Mouse (Mus musculus) small intestine, adult 2 months (tissue): ENCODE results near the gene Gm11084. TPM values are rescaled to one million over a fixed set of nuclear protein-coding genes. Genes with fewer than 3 reads are reported as not detected.

Experiments
- H3K27ac ChIP-seq: fragments of 200-500 bp; 2 replicates; pipeline ENCODE4 v1.5.1; 2012; ENCODE audit warnings: low read depth, low read length, control low read depth, inconsistent platforms; ENCODE audit not compliant: insufficient read depth
- H3K27me3 ChIP-seq: fragments of 200-500 bp; 2 replicates; pipeline ENCODE4 v1.6.1; 2012; ENCODE audit warnings: mild to moderate bottlenecking, moderate library complexity, low read length, inconsistent platforms; ENCODE audit not compliant: control insufficient read depth, insufficient read depth
- H3K36me3 ChIP-seq: fragments of 200-500 bp; 2 replicates; pipeline ENCODE4 v1.6.1; 2012; ENCODE audit warnings: mild to moderate bottlenecking, low read length, control low read depth, inconsistent platforms; ENCODE audit not compliant: control insufficient read depth, insufficient read depth
- H3K4me1 ChIP-seq: fragments of 200-500 bp; 2 replicates; pipeline ENCODE4 v1.6.1; 2012; ENCODE audit warnings: low read length, inconsistent platforms, mixed read lengths; ENCODE audit not compliant: control insufficient read depth, insufficient read depth, insufficient read length
- H3K4me3 ChIP-seq: fragments of 200-500 bp; 2 replicates; pipeline ENCODE4 v1.5.1; 2012; ENCODE audit warnings: low read depth, mild to moderate bottlenecking, control low read depth, inconsistent platforms, low read length, moderate library complexity
- CTCF ChIP-seq: fragments of 200-500 bp; IDR thresholded peaks from 2 replicates; pipeline ENCODE4 v1.5.1; 2012; ENCODE audit warnings: low read depth, mild to moderate bottlenecking, control low read depth, inconsistent platforms, low read length, moderate library complexity, mixed read lengths; ENCODE audit not compliant: insufficient replicate concordance, insufficient read length; ENCODE audit errors: extremely low read depth
- POLR2A ChIP-seq: fragments of 200-500 bp; IDR thresholded peaks from 2 replicates; pipeline ENCODE4 v1.6.1; 2012; ENCODE audit warnings: low read depth, mild to moderate bottlenecking, control low read depth, inconsistent platforms, low read length, moderate library complexity
- WGBS: fragments of 180-500 bp; shearing (Covaris S2); methylation state at CpG from one replicate; pipeline ENCODE4 v1.1.7; 2018; 5-methylcytosine and 5-hydroxymethylcytosine counted together
- polyA plus RNA-seq: library from polyadenylated mRNA; depleted of rRNA; stranded (reverse); fragments of >200 nt; gene quantifications from 2 replicates; pipeline ENCODE4 v1.2.3, GENCODE M21; 2012; rRNA removed

The Gm11084 gene
- polyA plus RNA-seq: not detected in 2 replicates

DNA sequence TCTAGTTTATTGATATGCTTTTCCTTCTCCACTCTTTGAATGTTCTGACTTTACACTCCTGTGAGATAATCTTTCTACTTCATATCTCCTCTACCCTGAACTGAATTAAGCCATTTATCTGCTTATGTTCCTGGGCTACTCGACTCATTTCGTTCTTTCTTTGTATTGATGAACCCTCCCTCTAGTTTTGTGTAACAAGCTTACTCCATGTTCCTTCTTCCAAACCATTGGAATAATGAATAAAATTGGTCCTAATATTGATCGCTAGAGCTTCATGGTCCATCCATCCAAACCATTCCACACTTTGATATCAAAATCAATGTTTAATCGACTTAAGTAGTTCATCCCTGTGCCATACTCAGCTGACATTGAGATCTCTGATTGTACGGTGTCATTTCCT lies at the start of gene Gm11084:
TSS of gene Gm11084 (minus strand) at position 101 of the 400 bp plus-strand sequence.
- TF ChIP-seq POLR2A (no peak), CTCF (no peak)
- WGBS: 92% methylated on average over 5 of the region's 5 CpGs
- no peaks in the 10 kb centered on the region for H3K27me3 ChIP-seq
- H3K36me3 ChIP-seq: no peaks in the 10 kb centered on the region
- H3K4me3 ChIP-seq: no peak within 1 kb of the TSS
- no peak within 1 kb of the TSS for H3K27ac ChIP-seq
- H3K4me1 ChIP-seq: peaks cover 2% of the 10 kb centered on the region; the same call in 1 of the 2 replicates

DNA sequence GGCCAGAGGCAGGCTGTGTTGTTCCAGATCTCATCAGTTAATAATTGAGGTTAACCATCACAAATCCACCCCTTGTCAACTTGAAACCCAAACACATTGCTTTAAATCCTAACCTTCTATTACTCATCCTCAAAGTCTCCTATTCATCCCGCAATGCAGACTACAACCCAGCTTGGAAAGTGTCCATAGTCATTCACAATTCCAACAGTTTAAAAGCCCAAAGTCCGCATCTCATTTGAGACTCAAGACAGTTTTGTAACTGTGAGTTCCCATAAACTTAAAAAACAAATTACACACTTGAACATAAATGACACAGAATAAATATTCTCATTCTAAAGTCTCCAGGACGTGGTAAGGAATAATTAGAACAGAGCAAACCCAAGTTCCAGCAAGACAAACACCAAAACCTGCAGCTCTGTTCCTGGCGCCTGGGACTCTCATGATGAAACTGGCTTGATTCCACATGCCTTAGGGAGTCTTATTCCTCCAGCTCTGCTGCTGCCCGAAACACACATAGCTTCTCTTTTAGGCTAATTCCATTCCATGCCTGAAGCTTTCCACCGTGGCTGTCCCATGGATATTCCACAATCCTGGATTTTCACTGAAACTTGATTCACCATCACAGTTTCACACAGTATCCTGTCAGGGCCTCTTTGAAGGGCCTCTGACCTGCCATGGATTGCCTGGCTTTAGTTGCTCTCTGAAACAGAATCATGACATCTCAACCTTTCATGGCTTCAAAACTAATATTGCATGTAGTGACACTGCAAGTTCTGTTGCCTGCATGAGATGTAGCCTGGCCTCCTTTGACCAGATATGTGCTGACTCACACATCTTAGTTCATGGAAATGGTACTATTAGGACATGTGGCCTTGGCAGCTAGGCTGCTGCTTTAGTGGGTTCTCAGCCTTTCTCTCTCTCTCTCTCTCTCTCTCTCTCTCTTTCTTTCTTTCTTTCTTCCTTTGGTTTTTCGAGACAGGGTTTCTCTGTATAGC lies 44.8 kb upstream of the Gm11084 start:
- Histone ChIP-seq H3K4me3 (no peak overlapping the region), H3K4me1 (no peaks in the 10 kb centered on the region), H3K27ac (no peak overlapping the region; the same call in 1 of the 2 replicates), H3K27me3 (no peaks in the 10 kb centered on the region), H3K36me3 (no peaks in the 10 kb centered on the region)
- WGBS: 74% methylated on average over 7 of the region's 7 CpGs
- TF ChIP-seq CTCF: no peak
- no peak for TF ChIP-seq POLR2A

DNA sequence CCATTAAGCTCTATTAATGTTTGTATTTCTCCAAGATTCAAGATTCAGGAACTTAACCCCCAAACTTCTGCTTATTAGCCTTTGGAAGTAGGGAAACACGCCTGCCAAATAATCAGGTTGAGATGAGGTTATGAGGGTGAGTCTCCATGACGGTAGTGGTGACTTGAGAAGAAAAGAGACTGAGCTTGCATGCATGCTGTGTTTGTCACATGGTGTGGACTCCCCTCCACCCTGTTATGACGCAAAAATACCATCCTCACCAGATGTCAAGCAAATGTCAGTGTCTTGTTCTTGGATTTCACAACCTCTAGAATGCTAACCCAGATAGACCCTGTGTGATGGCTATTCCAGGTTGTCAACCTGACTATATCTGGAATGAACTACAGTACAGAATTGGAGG lies 43.3 kb upstream of the Gm11084 start:
- no peaks in the 10 kb centered on the region for H3K4me1 ChIP-seq
- H3K36me3 ChIP-seq: no peaks in the 10 kb centered on the region
- no peak overlapping the region for H3K27ac ChIP-seq
- H3K27me3 ChIP-seq: no peaks in the 10 kb centered on the region
- TF ChIP-seq POLR2A (no peak), CTCF (no peak)
- no peak overlapping the region for H3K4me3 ChIP-seq
- WGBS: 93% methylated on average over 3 of the region's 3 CpGs

DNA sequence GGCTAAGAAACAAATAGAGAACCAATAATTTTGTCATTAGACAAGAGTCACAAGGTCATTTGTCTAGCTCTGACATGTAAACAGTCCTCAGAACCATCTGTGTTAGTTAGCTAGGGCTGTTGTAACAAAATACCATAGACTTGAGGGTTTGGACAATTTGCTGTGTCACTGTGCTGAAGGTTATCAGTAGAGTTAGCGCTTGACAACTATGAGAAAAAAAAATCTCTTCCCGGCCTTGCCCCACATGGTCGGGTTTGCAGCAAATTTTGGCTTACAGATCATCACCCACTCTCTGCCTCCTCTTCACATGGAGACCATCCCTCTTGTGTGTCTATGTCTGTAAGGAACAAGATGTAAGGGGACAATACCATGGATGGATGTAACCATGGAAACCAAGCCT lies 41.5 kb upstream of the Gm11084 start:
- no peak for TF ChIP-seq POLR2A
- no peak for TF ChIP-seq CTCF
- Histone ChIP-seq H3K4me3 (no peak overlapping the region), H3K27me3 (no peaks in the 10 kb centered on the region), H3K36me3 (no peaks in the 10 kb centered on the region), H3K27ac (no peak overlapping the region), H3K4me1 (no peaks in the 10 kb centered on the region; the same call in 1 of the 2 replicates)
- 69% methylated on average over 3 of the region's 3 CpGs for WGBS

DNA sequence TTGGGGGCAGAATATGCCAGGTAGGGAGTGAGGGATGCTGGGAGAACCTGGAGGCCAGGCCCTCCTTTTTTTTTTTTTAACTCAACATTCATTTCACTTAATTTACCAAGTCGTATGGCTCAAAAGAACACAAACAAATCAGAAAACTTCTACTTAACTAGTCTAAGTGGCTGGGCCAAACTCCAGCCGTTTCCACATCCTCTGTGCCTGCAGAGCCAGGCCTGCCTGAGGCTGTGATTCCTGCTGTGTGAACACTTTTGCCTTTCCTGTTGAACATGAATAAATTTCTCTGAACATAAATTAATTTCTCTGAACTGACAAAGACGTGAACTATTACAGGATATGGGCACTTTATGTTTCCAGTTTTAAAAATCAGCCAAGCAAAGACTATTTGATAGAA lies 40.6 kb upstream of the Gm11084 start:
- TF ChIP-seq CTCF (no peak), POLR2A (no peak)

DNA sequence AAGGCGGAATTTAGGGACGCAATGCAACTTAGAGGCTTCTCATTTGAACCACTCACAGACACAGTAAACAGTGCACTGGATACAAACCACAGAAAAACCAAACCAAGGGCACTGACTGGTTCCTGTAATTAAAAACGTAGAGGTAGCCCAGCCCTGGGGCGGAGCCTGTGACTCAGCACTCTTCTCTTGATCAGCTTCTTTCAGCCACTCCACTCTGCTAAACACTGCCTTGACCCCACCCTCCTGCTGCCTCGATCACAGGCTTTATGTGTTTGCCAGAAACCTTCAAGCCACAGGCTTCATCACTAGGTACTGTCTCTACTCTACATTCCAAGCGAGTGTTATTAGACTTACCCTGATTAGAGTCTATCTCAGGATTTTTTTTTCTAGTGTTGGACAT lies 37.3 kb upstream of the Gm11084 start:
- Histone ChIP-seq H3K4me3 (no peak overlapping the region), H3K27me3 (no peaks in the 10 kb centered on the region), H3K36me3 (no peaks in the 10 kb centered on the region), H3K4me1 (no peaks in the 10 kb centered on the region; the same call in 1 of the 2 replicates), H3K27ac (no peak overlapping the region)
- no peak for TF ChIP-seq POLR2A
- TF ChIP-seq CTCF: no peak
- 47% methylated on average over 6 of the region's 6 CpGs for WGBS

More for the DNA sequence above, 40.6 kb upstream of the Gm11084 start:
- Histone ChIP-seq H3K4me3 (no peak overlapping the region), H3K27me3 (no peaks in the 10 kb centered on the region), H3K4me1 (no peaks in the 10 kb centered on the region; the same call in 1 of the 2 replicates), H3K36me3 (no peaks in the 10 kb centered on the region), H3K27ac (no peak overlapping the region)
- 68% methylated on average over 3 of the region's 3 CpGs for WGBS

DNA sequence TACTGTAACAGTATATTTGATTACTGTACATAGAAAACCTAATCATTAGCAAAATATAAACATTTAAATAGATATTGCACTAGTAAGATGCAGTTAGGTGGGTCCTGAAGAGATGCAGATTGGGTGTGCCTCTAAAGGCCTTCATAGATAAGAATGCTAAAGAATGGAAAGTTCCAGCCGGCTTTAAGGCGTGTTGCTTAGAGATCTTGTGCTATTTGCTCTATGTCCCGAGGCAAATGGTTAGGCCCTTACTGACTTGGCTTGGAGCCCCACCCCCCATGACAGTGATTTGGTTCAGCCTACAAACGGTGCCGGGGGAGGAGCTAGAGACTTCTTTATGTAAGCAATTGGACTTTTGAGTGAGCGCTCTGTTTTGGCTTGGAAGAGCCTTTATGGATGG lies 34.5 kb upstream of the Gm11084 start:
- H3K4me1 ChIP-seq: no peaks in the 10 kb centered on the region; the same call in 1 of the 2 replicates
- no peak overlapping the region for H3K4me3 ChIP-seq
- TF ChIP-seq CTCF (no peak), POLR2A (no peak)
- H3K36me3 ChIP-seq: no peaks in the 10 kb centered on the region
- 50% methylated on average over 6 of the region's 6 CpGs for WGBS
- H3K27me3 ChIP-seq: no peaks in the 10 kb centered on the region
- H3K27ac ChIP-seq: no peak overlapping the region
